Comparison of ENCODE assay signal across 28 mouse cellular contexts in the genomic region with DNA sequence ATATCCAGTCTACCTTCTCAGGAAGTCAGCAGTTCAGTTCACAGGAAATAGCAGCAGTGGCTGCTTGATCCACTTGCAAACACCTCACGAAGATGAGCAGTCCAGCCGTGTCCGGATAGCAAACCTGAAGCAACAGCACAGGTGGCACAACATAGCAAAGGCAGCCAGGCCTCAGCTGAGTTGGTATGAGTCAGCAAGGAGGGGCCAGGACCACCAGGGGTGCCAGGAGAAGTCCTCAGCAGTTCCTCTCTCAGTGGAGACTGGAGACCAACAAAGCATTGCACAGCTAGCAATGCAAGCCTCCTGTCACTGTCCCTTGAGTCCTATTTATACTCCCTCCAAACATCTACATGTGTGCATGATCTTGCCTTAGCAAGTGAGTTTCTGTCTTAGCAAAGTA.
DNase-seq lines count a peak whose midpoint lies in the region; ATAC-seq and TF ChIP-seq lines count a peak whose summit lies in the region.
"Had no signal": no experiment of that assay in that cellular context is flagged by ENCODE, and none has a peak within 500 bp of the region (broad histone marks: within the 10 kb centered on the region; RNA-seq: fewer than 3 reads in every experiment).

No protein-coding gene starts in this region.

- peak; percentile 38; the same call in 1 of the 2 replicates for ATAC-seq in cerebellum, adult (ENCODE audit: insufficient number of reproducible peaks, low FRiP score, low TSS enrichment)
- no peak for ATAC-seq in kidney, embryonic 15.5 days (replicated peaks; ENCODE audit: low FRiP score)
- ATAC-seq: forebrain, embryonic 14.5 days; forebrain, postnatal 0 days; hindbrain, postnatal 0 days; inflammation-experienced regulatory T-cells, adult 6 months; Patski had no signal

- DNase-seq in cerebellum, postnatal 14 days = no peak
- no peak for DNase-seq in ES-E14 (ENCODE audit: low read depth, low spot score)
- DNase-seq in limb, embryonic 10.5 days (ENCODE audit: low spot score) = no peak
- DNase-seq in gastrocnemius, postnatal 36 days = no peak
- no peak for DNase-seq in layer of hippocampus, postnatal 14 days (ENCODE audit: low spot score in 2 of 2)
- DNase-seq: adrenal gland, adult 2 months; adrenal gland, postnatal 14 days; cerebellum, adult 11-12 months; cerebellum, adult 8-10 months; cerebellum, postnatal 10 days; forebrain, postnatal 0 days; gastrocnemius, adult 2 months; gastrocnemius, postnatal 14 days; heart, adult 18-20 months; heart, postnatal 10 days; heart, postnatal 36 days had no signal

- no peak overlapping the region for H3K9ac ChIP-seq in ES-E14 (ENCODE audit: insufficient read depth, low read depth, low read length, poor library complexity, severe bottlenecking)
- no peak overlapping the region for H3K9ac ChIP-seq in kidney, embryonic 15.5 days
- H3K9ac ChIP-seq: embryonic facial prominence, embryonic 12.5 days; embryonic facial prominence, embryonic 15.5 days; forebrain, postnatal 0 days; heart, embryonic 12.5 days; heart, embryonic 15.5 days; hindbrain, embryonic 14.5 days had no signal

- intact Hi-C loops in gastrocnemius, postnatal 36 days (cut with DNase I) = no loop called here

- no peak overlapping the region for H3K4me3 ChIP-seq in ES-E14 (ENCODE audit: insufficient read depth in 1 of 2, low read depth in 1 of 2, low read length in 2 of 2, poor library complexity in 1 of 2, severe bottlenecking in 1 of 2)
- H3K4me3 ChIP-seq in limb, embryonic 10.5 days = no peak overlapping the region
- no peak overlapping the region for H3K4me3 ChIP-seq in kidney, embryonic 15.5 days (replicated peaks)
- H3K4me3 ChIP-seq: embryonic facial prominence, embryonic 12.5 days; embryonic facial prominence, embryonic 15.5 days; gastrocnemius, adult 2 months; heart, embryonic 12.5 days; heart, embryonic 15.5 days; hindbrain, embryonic 10.5 days had no signal

- peaks cover 11 to 22% of the 10 kb centered on the region in 2 experiments for H3K4me1 ChIP-seq in ES-E14 (ENCODE audit: control insufficient read depth in 2 of 2, insufficient read depth in 2 of 2, low read length in 2 of 2, poor library complexity in 1 of 2)
- peaks cover 6% of the 10 kb centered on the region for H3K4me1 ChIP-seq in limb, embryonic 10.5 days
- peaks cover 13% of the 10 kb centered on the region for H3K4me1 ChIP-seq in kidney, embryonic 15.5 days
- H3K4me1 ChIP-seq: embryonic facial prominence, embryonic 15.5 days; heart, embryonic 15.5 days had no signal

- H3K9me3 ChIP-seq in ES-E14 (ENCODE audit: control insufficient read depth, insufficient read depth, low read depth, low read length) = no peaks in the 10 kb centered on the region
- H3K9me3 ChIP-seq in limb, embryonic 10.5 days (replicated peaks) = no peaks in the 10 kb centered on the region
- H3K9me3 ChIP-seq in kidney, embryonic 15.5 days (replicated peaks) = no peaks in the 10 kb centered on the region
- H3K9me3 ChIP-seq: embryonic facial prominence, embryonic 12.5 days; embryonic facial prominence, embryonic 15.5 days; heart, embryonic 12.5 days; heart, embryonic 15.5 days; hindbrain, embryonic 10.5 days had no signal

- H3K4me2 ChIP-seq in kidney, embryonic 15.5 days = no peak overlapping the region
- H3K4me2 ChIP-seq: embryonic facial prominence, embryonic 12.5 days; embryonic facial prominence, embryonic 15.5 days; heart, embryonic 12.5 days; heart, embryonic 15.5 days; hindbrain, embryonic 14.5 days had no signal

- 0 out of 2 replicates have a peak, but pooled peaks cover 2% of the 10 kb centered on the region for H3K36me3 ChIP-seq in ES-E14 (ENCODE audit: control insufficient read depth, insufficient read depth, low read length, poor library complexity, severe bottlenecking)
- H3K36me3 ChIP-seq in limb, embryonic 10.5 days = peaks cover 5% of the 10 kb centered on the region; the same call in 1 of the 2 replicates
- no peaks in the 10 kb centered on the region for H3K36me3 ChIP-seq in kidney, embryonic 15.5 days
- H3K36me3 ChIP-seq: embryonic facial prominence, embryonic 12.5 days; embryonic facial prominence, embryonic 15.5 days; heart, embryonic 12.5 days; heart, embryonic 15.5 days; hindbrain, embryonic 10.5 days had no signal

- H3K27ac ChIP-seq in ES-E14 (ENCODE audit: insufficient read depth, low read depth, low read length, poor library complexity, severe bottlenecking) = no peak overlapping the region
- peak overlapping the region; percentile 27 for H3K27ac ChIP-seq in limb, embryonic 10.5 days
- no peak overlapping the region for H3K27ac ChIP-seq in kidney, embryonic 15.5 days
- H3K27ac ChIP-seq: embryonic facial prominence, embryonic 12.5 days; embryonic facial prominence, embryonic 15.5 days; gastrocnemius, adult 2 months; heart, embryonic 15.5 days; hindbrain, embryonic 10.5 days; hindbrain, embryonic 14.5 days; hindbrain, postnatal 0 days had no signal

- in situ Hi-C loops in ES-E14 (cut with MboI; ENCODE audit: low sequenced_read_pairs in 2 of 2, unreplicated experiment in 2 of 2) = no loop called here

- no peaks in the 10 kb centered on the region for H3K27me3 ChIP-seq in limb, embryonic 10.5 days (ENCODE audit: low read depth, poor library complexity, severe bottlenecking)
- no peaks in the 10 kb centered on the region for H3K27me3 ChIP-seq in kidney, embryonic 15.5 days
- H3K27me3 ChIP-seq: embryonic facial prominence, embryonic 12.5 days; embryonic facial prominence, embryonic 15.5 days; heart, embryonic 12.5 days; heart, embryonic 15.5 days; Patski had no signal

- WGBS in limb, embryonic 10.5 days = 86% methylated on average over 3 of the region's 3 CpGs
- WGBS in kidney, embryonic 15.5 days = 68% methylated on average over 3 of the region's 3 CpGs

TF ChIP-seq in ES-E14, 5 proteins besides CTCF, POLR2A, EP300 and RAD21:
- no peak for TF ChIP-seq CHD2 (IDR thresholded peaks at IDR 0.05; ENCODE audit: low read depth, low read length)
- no peak for TF ChIP-seq HCFC1 (IDR thresholded peaks at IDR 0.05; ENCODE audit: borderline replicate concordance, insufficient read depth, low read length)
- no peak for TF ChIP-seq ZNF384 (IDR thresholded peaks at IDR 0.05; ENCODE audit: low read depth, low read length)
- peak; percentile 61; the same call in 1 of the 2 replicates for TF ChIP-seq MAFK (IDR thresholded peaks at IDR 0.05; ENCODE audit: insufficient read depth, low read depth, low read length)
- TF ChIP-seq ZC3H11A (IDR thresholded peaks at IDR 0.05; ENCODE audit: borderline replicate concordance, low read depth, low read length) = no peak
